Mouse (Mus musculus): ENCODE measurements at regions not wholly inside any gene's neighbourhood (a gene's known extent, or its start where the extent isn't known, plus 50 kb on each side); places are given as distances from the start of the nearest gene placed in this dataset.
A peak's percentile ranks its signal among the peaks of the same experiment; 100 is the strongest.

DNA sequence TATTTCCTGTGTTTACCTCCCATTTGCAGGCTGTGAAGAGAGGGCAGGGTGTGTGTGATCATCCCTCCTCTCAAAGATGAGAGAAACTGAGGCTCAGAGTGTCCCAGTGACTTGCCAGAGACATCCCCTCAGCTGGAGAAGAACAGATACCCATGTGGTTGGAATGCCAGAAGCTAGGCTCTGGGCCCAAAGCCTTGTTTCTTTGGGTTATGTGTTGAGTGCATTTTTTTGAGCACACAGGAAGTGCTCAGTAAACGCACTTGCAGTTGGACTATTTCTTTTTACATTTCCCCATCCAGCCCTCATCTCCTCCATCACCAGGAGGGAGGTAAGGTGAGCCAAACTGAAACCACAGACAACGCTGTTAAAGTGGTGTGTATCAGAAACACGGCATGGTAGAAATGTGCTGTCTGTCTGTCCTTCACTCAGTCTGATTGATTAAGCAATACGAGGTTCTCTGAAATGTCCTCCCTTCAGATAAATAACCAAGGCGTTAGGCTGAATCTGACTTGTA lies 341.8 kb upstream of the 3110018I06Rik start:
- Histone ChIP-seq H3K27ac (ENCODE audit: insufficient read depth, low read depth, low read length, poor library complexity, severe bottlenecking) (no peak overlapping the region), H3K9ac (ENCODE audit: insufficient read depth, low read depth, low read length, poor library complexity, severe bottlenecking) (no peak overlapping the region), H3K4me3 (ENCODE audit: insufficient read depth in 1 of 2, low read depth in 1 of 2, low read length in 2 of 2, poor library complexity in 1 of 2, severe bottlenecking in 1 of 2) (no peak overlapping the region), H3K4me1 (ENCODE audit: control insufficient read depth in 2 of 2, insufficient read depth in 2 of 2, low read length in 2 of 2, poor library complexity in 1 of 2) (no peaks in the 10 kb centered on the region), H3K36me3 (ENCODE audit: control insufficient read depth, insufficient read depth, low read length, poor library complexity, severe bottlenecking) (no peaks in the 10 kb centered on the region), H3K9me3 (ENCODE audit: control insufficient read depth, insufficient read depth, low read depth, low read length) (no peaks in the 10 kb centered on the region)
- no peak for DNase-seq (ENCODE audit: low read depth, low spot score)
- TF ChIP-seq MAFK (IDR thresholded peaks at IDR 0.05; ENCODE audit: insufficient read depth, low read depth, low read length): no peak
- no peak for TF ChIP-seq ZC3H11A (IDR thresholded peaks at IDR 0.05; ENCODE audit: borderline replicate concordance, low read depth, low read length)
- TF ChIP-seq ZNF384 (IDR thresholded peaks at IDR 0.05; ENCODE audit: low read depth, low read length): no peak
- no peak for TF ChIP-seq HCFC1 (IDR thresholded peaks at IDR 0.05; ENCODE audit: borderline replicate concordance, insufficient read depth, low read length)
- TF ChIP-seq CHD2 (IDR thresholded peaks at IDR 0.05; ENCODE audit: low read depth, low read length): no peak
- in situ Hi-C loops (cut with MboI; ENCODE audit: low sequenced_read_pairs in 2 of 2, unreplicated experiment in 2 of 2): no loop called here

DNA sequence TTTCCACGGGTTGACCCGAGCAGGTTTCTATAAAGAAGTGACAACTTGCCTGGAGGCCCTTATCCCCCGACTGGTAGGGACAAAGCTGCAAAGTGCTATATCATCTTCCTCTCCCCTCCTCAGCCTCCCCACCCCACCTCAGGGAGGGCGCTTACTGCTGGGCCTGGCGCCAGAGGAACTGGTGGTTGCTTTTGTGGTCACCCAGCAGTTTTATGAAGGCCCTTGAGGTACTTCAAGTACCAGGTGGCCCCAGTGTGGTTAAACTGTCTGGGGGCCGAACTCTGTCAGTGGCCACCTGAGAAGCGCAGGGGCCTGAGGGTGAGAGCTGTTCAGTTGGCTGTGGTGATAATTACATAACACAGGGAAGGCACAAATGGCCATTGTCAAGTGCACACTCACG lies 340.0 kb upstream of the 3110018I06Rik start:
- DNase-seq (ENCODE audit: low read depth, low spot score): no peak
- Histone ChIP-seq H3K9ac (ENCODE audit: insufficient read depth, low read depth, low read length, poor library complexity, severe bottlenecking) (no peak overlapping the region), H3K4me3 (ENCODE audit: insufficient read depth in 1 of 2, low read depth in 1 of 2, low read length in 2 of 2, poor library complexity in 1 of 2, severe bottlenecking in 1 of 2) (no peak overlapping the region), H3K9me3 (ENCODE audit: control insufficient read depth, insufficient read depth, low read depth, low read length) (no peaks in the 10 kb centered on the region), H3K36me3 (ENCODE audit: control insufficient read depth, insufficient read depth, low read length, poor library complexity, severe bottlenecking) (no peaks in the 10 kb centered on the region), H3K27ac (ENCODE audit: insufficient read depth, low read depth, low read length, poor library complexity, severe bottlenecking) (no peak overlapping the region), H3K4me1 (ENCODE audit: control insufficient read depth in 2 of 2, insufficient read depth in 2 of 2, low read length in 2 of 2, poor library complexity in 1 of 2) (no peaks in the 10 kb centered on the region)
- TF ChIP-seq HCFC1 (IDR thresholded peaks at IDR 0.05; ENCODE audit: borderline replicate concordance, insufficient read depth, low read length): no peak
- no peak for TF ChIP-seq ZC3H11A (IDR thresholded peaks at IDR 0.05; ENCODE audit: borderline replicate concordance, low read depth, low read length)
- no peak for TF ChIP-seq MAFK (IDR thresholded peaks at IDR 0.05; ENCODE audit: insufficient read depth, low read depth, low read length)
- no peak for TF ChIP-seq ZNF384 (IDR thresholded peaks at IDR 0.05; ENCODE audit: low read depth, low read length)
- TF ChIP-seq CHD2 (IDR thresholded peaks at IDR 0.05; ENCODE audit: low read depth, low read length): no peak
- in situ Hi-C loops (cut with MboI; ENCODE audit: low sequenced_read_pairs in 2 of 2, unreplicated experiment in 2 of 2): no loop called here

DNA sequence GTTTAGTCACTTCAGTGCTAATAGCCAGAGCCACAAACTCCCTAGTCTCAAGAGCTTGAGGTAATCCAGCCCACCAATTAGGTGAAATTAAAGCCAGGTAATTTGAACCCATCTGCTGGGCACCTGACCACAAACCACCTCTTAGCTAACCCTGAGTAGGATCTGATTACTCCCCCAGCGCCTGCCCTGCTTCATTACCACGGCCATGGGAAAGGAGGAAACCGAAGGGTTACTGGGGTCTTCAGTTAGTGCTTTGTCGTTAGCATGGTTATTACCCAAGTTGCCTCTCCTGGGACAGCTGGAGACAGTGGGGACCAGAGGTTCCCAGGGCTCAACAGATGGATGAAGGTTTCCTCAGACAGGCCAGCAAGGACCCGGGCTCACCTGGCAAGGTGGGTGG lies 337.3 kb upstream of the 3110018I06Rik start:
- H3K9ac ChIP-seq (ENCODE audit: insufficient read depth, low read depth, low read length, poor library complexity, severe bottlenecking): no peak overlapping the region
- in situ Hi-C loops (cut with MboI; ENCODE audit: low sequenced_read_pairs in 2 of 2, unreplicated experiment in 2 of 2): no loop called here
- TF ChIP-seq CHD2 (IDR thresholded peaks at IDR 0.05; ENCODE audit: low read depth, low read length): no peak
- no peak for TF ChIP-seq MAFK (IDR thresholded peaks at IDR 0.05; ENCODE audit: insufficient read depth, low read depth, low read length)
- no peak for TF ChIP-seq HCFC1 (IDR thresholded peaks at IDR 0.05; ENCODE audit: borderline replicate concordance, insufficient read depth, low read length)
- no peak for TF ChIP-seq ZNF384 (IDR thresholded peaks at IDR 0.05; ENCODE audit: low read depth, low read length)
- TF ChIP-seq ZC3H11A (IDR thresholded peaks at IDR 0.05; ENCODE audit: borderline replicate concordance, low read depth, low read length): no peak
- H3K9me3 ChIP-seq (ENCODE audit: control insufficient read depth, insufficient read depth, low read depth, low read length): no peaks in the 10 kb centered on the region
- no peak overlapping the region for H3K27ac ChIP-seq (ENCODE audit: insufficient read depth, low read depth, low read length, poor library complexity, severe bottlenecking)
- H3K4me3 ChIP-seq (ENCODE audit: insufficient read depth in 1 of 2, low read depth in 1 of 2, low read length in 2 of 2, poor library complexity in 1 of 2, severe bottlenecking in 1 of 2): no peak overlapping the region
- H3K36me3 ChIP-seq (ENCODE audit: control insufficient read depth, insufficient read depth, low read length, poor library complexity, severe bottlenecking): no peaks in the 10 kb centered on the region
- no peak for DNase-seq (ENCODE audit: low read depth, low spot score)
- H3K4me1 ChIP-seq (ENCODE audit: control insufficient read depth in 2 of 2, insufficient read depth in 2 of 2, low read length in 2 of 2, poor library complexity in 1 of 2): no peaks in the 10 kb centered on the region

DNA sequence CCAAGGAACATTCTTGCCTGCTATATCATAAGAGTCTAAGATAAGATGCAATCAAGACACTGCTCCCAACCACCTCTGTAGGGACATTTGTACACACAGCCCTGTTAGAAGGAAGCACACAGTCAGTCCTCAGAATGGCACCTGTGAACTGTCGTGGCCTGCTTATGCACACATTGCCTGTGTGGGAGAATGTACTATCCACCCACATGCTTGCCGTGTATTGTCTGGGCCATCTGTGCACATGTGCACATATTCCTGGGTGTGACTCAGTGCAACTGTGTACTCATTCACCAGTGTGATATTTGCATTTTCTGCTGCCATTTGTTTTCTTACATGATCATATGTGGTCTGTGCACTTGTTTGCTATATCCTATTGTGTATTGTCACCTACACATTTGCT lies 333.8 kb upstream of the 3110018I06Rik start:
- Histone ChIP-seq H3K4me1 (ENCODE audit: control insufficient read depth in 2 of 2, insufficient read depth in 2 of 2, low read length in 2 of 2, poor library complexity in 1 of 2) (no peaks in the 10 kb centered on the region), H3K9me3 (ENCODE audit: control insufficient read depth, insufficient read depth, low read depth, low read length) (no peaks in the 10 kb centered on the region), H3K9ac (ENCODE audit: insufficient read depth, low read depth, low read length, poor library complexity, severe bottlenecking) (no peak overlapping the region), H3K27ac (ENCODE audit: insufficient read depth, low read depth, low read length, poor library complexity, severe bottlenecking) (0 out of 2 replicates have a peak overlapping the region, but pooled peaks have one; percentile 5), H3K4me3 (ENCODE audit: insufficient read depth in 1 of 2, low read depth in 1 of 2, low read length in 2 of 2, poor library complexity in 1 of 2, severe bottlenecking in 1 of 2) (no peak overlapping the region), H3K36me3 (ENCODE audit: control insufficient read depth, insufficient read depth, low read length, poor library complexity, severe bottlenecking) (no peaks in the 10 kb centered on the region)
- DNase-seq (ENCODE audit: low read depth, low spot score): no peak
- in situ Hi-C loops (cut with MboI; ENCODE audit: low sequenced_read_pairs in 2 of 2, unreplicated experiment in 2 of 2): no loop called here
- no peak for TF ChIP-seq HCFC1 (IDR thresholded peaks at IDR 0.05; ENCODE audit: borderline replicate concordance, insufficient read depth, low read length)
- no peak for TF ChIP-seq CHD2 (IDR thresholded peaks at IDR 0.05; ENCODE audit: low read depth, low read length)
- TF ChIP-seq MAFK (IDR thresholded peaks at IDR 0.05; ENCODE audit: insufficient read depth, low read depth, low read length): no peak
- TF ChIP-seq ZNF384 (IDR thresholded peaks at IDR 0.05; ENCODE audit: low read depth, low read length): no peak
- no peak for TF ChIP-seq ZC3H11A (IDR thresholded peaks at IDR 0.05; ENCODE audit: borderline replicate concordance, low read depth, low read length)

All from ES-E14 (cell line).